Mouse (Mus musculus) forebrain, embryonic 13.5 days (tissue): ENCODE measurements at regions not wholly inside any gene's neighbourhood (a gene's known extent, or its start where the extent isn't known, plus 50 kb on each side); places are given as distances from the start of the nearest gene placed in this dataset.
"Not testable (repeated sequence)": the region's sequence is repeated elsewhere in the genome, so short reads cannot be mapped to it uniquely, and the experiment has no call there.

Source experiments
- ATAC-seq: fragments of 200-750 bp; cut with Nextera tagmentation; 2 replicates; pipeline ENCODE4 v1.8.0; 2017
- H3K27ac ChIP-seq: fragments of 300-500 bp; sonication (generic); 2 replicates; pipeline ENCODE4 v1.5.1; 2015; ENCODE audit warnings: inconsistent platforms, mild to moderate bottlenecking, moderate library complexity
- H3K27me3 ChIP-seq: fragments of 300-500 bp; sonication (generic); 2 replicates; pipeline ENCODE4 v1.6.1; 2015; ENCODE audit warnings: mild to moderate bottlenecking, inconsistent platforms
- H3K36me3 ChIP-seq: fragments of 300-500 bp; sonication (generic); 2 replicates; pipeline ENCODE4 v1.6.1; 2015; ENCODE audit warnings: mild to moderate bottlenecking, inconsistent platforms; ENCODE audit not compliant: poor library complexity, severe bottlenecking
- H3K4me1 ChIP-seq: fragments of 300-500 bp; sonication (generic); 2 replicates; pipeline ENCODE4 v1.6.1; 2015; ENCODE audit warnings: inconsistent platforms
- H3K4me2 ChIP-seq: fragments of 300-500 bp; sonication (generic); 2 replicates; pipeline ENCODE4 v1.6.1; 2015; ENCODE audit warnings: inconsistent platforms, mild to moderate bottlenecking, moderate library complexity
- H3K4me3 ChIP-seq: fragments of 300-500 bp; sonication (generic); 2 replicates; pipeline ENCODE4 v1.5.1; 2015; ENCODE audit warnings: mild to moderate bottlenecking, inconsistent platforms
- H3K9ac ChIP-seq: fragments of 300-500 bp; sonication (generic); 2 replicates; pipeline ENCODE4 v1.6.1; 2015; ENCODE audit warnings: mild to moderate bottlenecking, inconsistent platforms
- H3K9me3 ChIP-seq: fragments of 300-500 bp; sonication (generic); replicated peaks from 2 replicates; pipeline ENCODE4 v1.6.1; 2016; ENCODE audit warnings: inconsistent platforms
- WGBS: fragments of 180-500 bp; shearing (Covaris S2); methylation state at CpG from one replicate; pipeline ENCODE4 v1.1.7; 2015; 5-methylcytosine and 5-hydroxymethylcytosine counted together

DNA sequence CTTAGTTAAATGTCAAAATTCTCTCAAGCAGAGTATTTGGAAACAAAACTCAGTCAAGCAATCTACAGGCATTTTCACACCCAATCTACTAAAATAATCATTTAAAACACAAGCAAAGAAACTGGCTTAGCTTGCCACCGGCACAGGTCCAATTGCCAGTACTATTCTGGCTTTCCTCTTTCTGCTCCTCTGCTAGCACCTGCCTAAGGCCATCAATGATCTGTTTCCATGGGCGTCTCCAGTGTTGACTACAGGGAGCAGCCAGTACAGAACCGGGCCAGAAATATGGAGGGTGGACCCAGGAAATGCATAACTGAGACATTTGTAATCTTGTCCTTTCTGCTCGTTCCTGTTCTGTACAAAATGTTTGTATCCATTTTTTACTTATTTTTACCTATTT is 96.4 kb upstream of the C6 start:
- no peaks in the 10 kb centered on the region for H3K9me3 ChIP-seq
- H3K9ac ChIP-seq: no peak overlapping the region
- no peak overlapping the region for H3K27ac ChIP-seq
- 90% methylated on average over 4 of the region's 4 CpGs for WGBS
- no peak overlapping the region for H3K4me2 ChIP-seq
- H3K27me3 ChIP-seq: no peaks in the 10 kb centered on the region
- no peaks in the 10 kb centered on the region for H3K4me1 ChIP-seq
- no peak overlapping the region for H3K4me3 ChIP-seq
- ATAC-seq: no peak
- no peaks in the 10 kb centered on the region for H3K36me3 ChIP-seq

DNA sequence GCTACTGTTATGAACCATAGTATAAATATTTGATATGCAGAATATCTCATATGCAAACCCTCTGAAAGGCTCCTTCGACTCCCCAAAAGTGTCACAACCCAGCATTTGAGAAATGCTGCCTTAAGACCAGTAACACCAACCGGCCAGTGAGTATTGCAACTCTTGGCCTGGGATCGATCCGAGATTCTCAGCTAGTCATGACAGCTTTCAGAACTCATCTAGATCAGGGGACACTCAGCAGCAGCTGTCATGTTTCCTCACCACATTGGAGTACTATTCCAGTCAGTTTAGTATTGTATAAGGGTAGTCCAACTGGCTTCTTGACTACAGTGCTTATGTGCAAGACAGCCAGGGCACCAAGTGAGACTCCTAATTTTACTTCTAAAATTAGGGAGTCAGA is 85.3 kb upstream of the C6 start:
- Histone ChIP-seq H3K4me3 (no peak overlapping the region), H3K4me2 (no peak overlapping the region), H3K36me3 (no peaks in the 10 kb centered on the region), H3K27me3 (no peaks in the 10 kb centered on the region), H3K4me1 (peaks cover 7% of the 10 kb centered on the region), H3K9ac (no peak overlapping the region), H3K27ac (no peak overlapping the region), H3K9me3 (no peaks in the 10 kb centered on the region)
- ATAC-seq: no peak
- 95% methylated on average over 4 of the region's 4 CpGs for WGBS

DNA sequence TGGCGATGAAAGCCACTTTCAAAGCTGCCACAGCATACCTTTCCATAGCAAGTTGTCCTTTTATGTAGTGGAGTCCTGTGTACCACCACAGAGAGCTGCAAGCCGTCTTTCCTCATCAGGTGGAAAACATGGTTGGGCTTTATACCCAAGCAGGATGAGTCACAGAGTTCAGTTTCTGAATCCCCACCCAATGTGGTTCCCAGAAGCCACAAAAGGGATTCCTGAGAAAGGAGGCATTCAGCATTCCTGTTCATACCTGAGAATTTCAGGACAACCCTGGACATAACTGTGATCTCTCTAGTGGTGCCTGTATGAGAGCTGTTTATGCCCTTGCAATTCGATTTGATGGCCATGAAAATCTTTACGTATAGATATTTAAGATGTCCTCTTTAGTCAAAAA is 84.1 kb upstream of the C6 start:
- no peak overlapping the region for H3K4me2 ChIP-seq
- H3K27ac ChIP-seq: 0 out of 2 replicates have a peak overlapping the region, but pooled peaks have one; percentile 0
- ATAC-seq: no peak
- H3K9me3 ChIP-seq: no peaks in the 10 kb centered on the region
- no peaks in the 10 kb centered on the region for H3K36me3 ChIP-seq
- no peak overlapping the region for H3K4me3 ChIP-seq
- no peaks in the 10 kb centered on the region for H3K27me3 ChIP-seq
- no peak overlapping the region for H3K9ac ChIP-seq
- peaks cover 7% of the 10 kb centered on the region for H3K4me1 ChIP-seq
- 64% methylated on average over 4 of the region's 4 CpGs for WGBS

DNA sequence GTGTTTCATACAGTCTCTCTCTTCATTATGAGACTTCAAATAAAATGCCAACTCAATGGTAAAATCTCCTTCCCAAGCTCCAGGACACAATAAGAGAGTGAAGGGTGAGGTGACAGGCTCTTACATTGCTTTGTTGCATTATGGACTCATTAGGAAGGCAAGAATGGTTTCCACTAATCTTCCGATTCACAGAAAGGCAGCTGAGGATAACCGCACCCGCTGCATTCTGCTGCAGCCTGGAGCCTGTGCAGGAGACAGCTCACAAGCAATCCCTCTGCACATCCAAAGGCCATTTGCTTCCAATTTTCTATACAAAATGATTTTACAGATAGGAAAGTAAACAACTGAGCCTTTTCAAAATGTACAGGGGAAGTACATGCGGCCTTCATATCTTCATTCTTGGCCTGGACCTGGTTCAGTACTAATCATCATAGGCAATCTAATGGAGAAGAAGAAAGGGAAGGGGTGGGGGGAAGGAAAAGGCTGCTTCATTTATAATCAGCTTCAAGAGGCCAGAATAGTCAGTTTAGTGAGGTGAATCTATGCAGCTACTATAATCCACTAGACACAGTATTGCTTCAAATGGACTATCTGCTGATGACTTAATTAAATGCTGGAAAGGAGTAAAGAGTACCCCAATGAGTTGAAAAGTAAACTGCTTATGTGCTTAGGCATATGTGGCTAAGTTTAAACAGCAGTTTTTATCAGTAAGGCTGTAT is 82.9 kb upstream of the C6 start:
- peak; percentile 76; the same call in 1 of the 2 replicates for ATAC-seq
- H3K27me3 ChIP-seq: no peaks in the 10 kb centered on the region
- no peak overlapping the region for H3K4me2 ChIP-seq
- H3K9ac ChIP-seq: no peak overlapping the region
- H3K36me3 ChIP-seq: no peaks in the 10 kb centered on the region
- peaks cover 7% of the 10 kb centered on the region for H3K4me1 ChIP-seq
- no peaks in the 10 kb centered on the region for H3K9me3 ChIP-seq
- WGBS: 9% methylated on average over 4 of the region's 4 CpGs
- H3K4me3 ChIP-seq: no peak overlapping the region
- peak overlapping the region; percentile 35; the same call in 1 of the 2 replicates for H3K27ac ChIP-seq

DNA sequence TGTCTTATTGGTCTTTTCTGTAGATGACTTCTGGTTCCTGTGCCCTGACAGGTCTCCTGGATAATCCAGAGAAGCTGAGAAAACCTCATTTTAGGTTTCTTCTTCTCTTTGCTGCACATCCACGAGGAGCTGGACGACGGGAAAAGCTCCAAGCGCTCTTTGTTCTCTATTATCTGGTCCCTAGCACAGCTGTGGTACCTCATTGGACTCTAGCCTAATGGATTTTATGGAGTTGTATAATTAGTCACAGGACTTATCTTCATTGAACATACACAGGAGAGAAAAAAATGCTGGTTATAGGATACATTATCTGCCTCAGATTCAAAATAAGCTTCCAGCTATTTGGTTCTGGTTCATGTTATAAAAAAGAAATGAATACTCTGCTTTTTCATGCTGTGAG is 78.3 kb upstream of the C6 start:
- no peak overlapping the region for H3K27ac ChIP-seq
- no peak overlapping the region for H3K4me3 ChIP-seq
- WGBS: 77% methylated on average over 4 of the region's 4 CpGs

DNA sequence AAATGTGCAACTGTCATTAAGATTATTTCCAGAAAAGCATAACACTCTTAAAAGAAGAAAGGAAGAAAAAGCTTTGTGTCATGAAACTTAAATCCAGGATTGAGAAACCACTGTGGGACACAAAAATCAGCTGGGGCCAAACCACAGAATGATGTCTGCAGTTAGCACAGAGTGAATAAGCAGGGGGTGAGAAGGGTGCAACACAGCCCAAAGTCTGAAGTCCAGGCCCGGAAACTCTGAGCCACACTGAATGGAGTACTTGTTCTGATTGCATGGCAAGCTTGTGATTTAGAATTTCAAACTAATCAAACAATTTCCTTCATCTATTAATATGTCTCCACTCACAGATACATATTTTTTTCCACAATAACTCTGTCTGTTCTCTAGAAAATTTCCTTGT is 73.3 kb upstream of the C6 start:
- H3K36me3 ChIP-seq: no peaks in the 10 kb centered on the region
- H3K9ac ChIP-seq: no peak overlapping the region
- no peaks in the 10 kb centered on the region for H3K9me3 ChIP-seq
- no peaks in the 10 kb centered on the region for H3K4me1 ChIP-seq
- no peak overlapping the region for H3K27ac ChIP-seq
- no peaks in the 10 kb centered on the region for H3K27me3 ChIP-seq
- ATAC-seq: no peak
- no peak overlapping the region for H3K4me2 ChIP-seq
- H3K4me3 ChIP-seq: no peak overlapping the region
- 94% methylated on average over 1 of the region's 1 CpGs for WGBS

More for the DNA sequence above, 78.3 kb upstream of the C6 start:
- Histone ChIP-seq H3K27me3 (no peaks in the 10 kb centered on the region), H3K36me3 (no peaks in the 10 kb centered on the region), H3K9ac (no peak overlapping the region), H3K9me3 (no peaks in the 10 kb centered on the region), H3K4me1 (peaks cover 7% of the 10 kb centered on the region), H3K4me2 (no peak overlapping the region)
- ATAC-seq: no peak

DNA sequence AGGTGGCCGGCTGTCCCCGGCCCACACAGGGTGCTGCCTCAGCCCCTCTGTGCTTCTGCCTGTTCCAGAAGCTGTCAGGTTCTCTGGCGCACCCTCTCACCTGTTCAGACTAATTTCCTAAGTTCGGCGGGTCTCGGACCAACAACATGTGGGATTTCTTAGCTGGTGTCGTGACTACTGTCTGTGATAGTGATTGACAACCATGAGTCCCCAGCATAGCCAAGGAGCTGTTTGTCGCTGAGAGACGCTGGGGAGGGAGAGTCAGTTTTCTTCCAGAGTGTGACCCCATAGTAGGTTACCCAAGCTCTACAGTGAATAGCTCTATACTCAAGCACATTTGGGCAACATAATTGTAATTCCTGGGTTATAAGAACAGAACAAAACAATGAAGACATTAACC is 54.1 kb upstream of the C6 start:
- not testable (repeated sequence) for H3K27me3 ChIP-seq, H3K4me1 ChIP-seq, ATAC-seq, H3K4me2 ChIP-seq, H3K27ac ChIP-seq, H3K36me3 ChIP-seq, H3K4me3 ChIP-seq, H3K9ac ChIP-seq, H3K9me3 ChIP-seq
- WGBS: 95% methylated on average over 7 of the region's 9 CpGs
